Mouse (Mus musculus) ES-E14 (cell line): ENCODE measurements around the gene 2810006K23Rik. TPM values are rescaled to one million over a fixed set of nuclear protein-coding genes. Genes with fewer than 3 reads are reported as not detected.
"Not testable (repeated sequence)": the region's sequence is repeated elsewhere in the genome, so short reads cannot be mapped to it uniquely, and the experiment has no call there.

Experiments
- DNase-seq: peaks from one replicate; pipeline ENCODE4 v3.0.0-alpha.2; 2013; ENCODE audit warnings: low read depth, low spot score
- H3K27ac ChIP-seq: 2 replicates; pipeline ENCODE4 v1.5.1; 2012; ENCODE audit warnings: low read depth, mild to moderate bottlenecking, low read length, moderate library complexity, mixed read lengths; ENCODE audit not compliant: poor library complexity, insufficient read depth, severe bottlenecking
- H3K36me3 ChIP-seq: 2 replicates; pipeline ENCODE4 v1.6.1; 2012; ENCODE audit warnings: mild to moderate bottlenecking, low read length, moderate library complexity, mixed read lengths; ENCODE audit not compliant: control insufficient read depth, poor library complexity, insufficient read depth, severe bottlenecking
- H3K4me1 ChIP-seq, 2 experiments: fragments of 150-350 bp in 1 of 2; sonication (generic) in 1 of 2; 2 replicates each; pipeline ENCODE4 v1.6.1; 2012; ENCODE audit warnings: low read length in 2 of 2, mild to moderate bottlenecking in 1 of 2, mixed read lengths in 1 of 2; ENCODE audit not compliant: control insufficient read depth in 2 of 2, insufficient read depth in 2 of 2, poor library complexity in 1 of 2
- H3K4me3 ChIP-seq, 2 experiments: fragments of 150-350 bp in 1 of 2; sonication (generic) in 1 of 2; 2 replicates each; pipeline ENCODE4 v1.5.1; 2012; ENCODE audit warnings: low read length in 2 of 2, low read depth in 1 of 2, mild to moderate bottlenecking in 1 of 2, mixed read lengths in 1 of 2; ENCODE audit not compliant: insufficient read depth in 1 of 2, poor library complexity in 1 of 2, severe bottlenecking in 1 of 2
- H3K9ac ChIP-seq: 2 replicates; pipeline ENCODE4 v1.6.1; 2012; ENCODE audit warnings: low read depth, mild to moderate bottlenecking, low read length, mixed read lengths; ENCODE audit not compliant: poor library complexity, insufficient read depth, severe bottlenecking
- H3K9me3 ChIP-seq: fragments of 150-350 bp; sonication (generic); 2 replicates; pipeline ENCODE4 v1.6.1; 2012; ENCODE audit warnings: low read depth, mild to moderate bottlenecking, low read length; ENCODE audit not compliant: control insufficient read depth, insufficient read depth
- CHD2 ChIP-seq: IDR thresholded peaks from 2 replicates; pipeline ENCODE4 v1.6.1; 2014; ENCODE audit warnings: mild to moderate bottlenecking, low read depth, low read length, inconsistent platforms
- HCFC1 ChIP-seq: IDR thresholded peaks from 2 replicates; pipeline ENCODE4 v1.6.1; 2012; ENCODE audit warnings: low read length, inconsistent platforms, borderline replicate concordance; ENCODE audit not compliant: insufficient read depth
- MAFK ChIP-seq: IDR thresholded peaks from 2 replicates; pipeline ENCODE4 v1.6.1; 2014; ENCODE audit warnings: mild to moderate bottlenecking, low read depth, low read length, inconsistent platforms; ENCODE audit not compliant: insufficient read depth
- ZC3H11A ChIP-seq: IDR thresholded peaks from 2 replicates; pipeline ENCODE4 v1.6.1; 2012; ENCODE audit warnings: low read depth, mild to moderate bottlenecking, inconsistent platforms, low read length, borderline replicate concordance
- ZNF384 ChIP-seq: IDR thresholded peaks from 2 replicates; pipeline ENCODE4 v1.6.1; 2012; ENCODE audit warnings: low read depth, low read length, inconsistent platforms
- in situ Hi-C, 2 experiments: fragments of 600-800 bp; cut with MboI; formaldehyde crosslinking; loops; one replicate each; pipeline ENCODE4 v1.15.1; 2025; ENCODE audit warnings: low sequenced_read_pairs in 2 of 2, inconsistent platforms in 1 of 2; ENCODE audit not compliant: unreplicated experiment in 2 of 2
- total RNA-seq: library from RNA; depleted of rRNA; stranded (reverse); fragments of 300-350 nt; gene quantifications from 2 replicates; pipeline ENCODE4 v1.2.3, GENCODE M21; 2012

2810006K23Rik gene
- total RNA-seq, 1 experiment, result 7.3 TPM

DNA sequence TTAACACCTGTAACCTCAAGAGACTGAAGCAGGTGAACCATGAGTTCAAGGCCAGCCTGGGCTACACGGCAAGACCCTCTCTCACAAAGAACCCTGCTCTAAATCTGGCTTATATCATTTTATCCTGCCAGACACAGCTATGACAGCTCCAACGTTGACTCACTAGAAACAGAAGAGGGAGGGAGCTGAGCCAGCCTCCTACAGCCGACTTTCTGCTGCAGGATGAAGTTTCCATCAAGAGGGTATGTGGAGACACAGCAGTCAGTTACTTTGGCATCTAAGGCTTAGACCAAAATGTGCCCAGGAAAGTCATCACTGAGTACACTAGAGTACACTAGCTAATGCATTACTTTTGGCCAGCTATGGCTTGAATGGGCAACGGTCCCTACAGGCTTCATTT lies 37.7 kb upstream of the 2810006K23Rik start:
- TF ChIP-seq CHD2 (no peak), HCFC1 (no peak), ZC3H11A (no peak), MAFK (no peak), ZNF384 (no peak)
- H3K36me3 ChIP-seq, result peaks cover 19% of the 10 kb centered on the region

DNA sequence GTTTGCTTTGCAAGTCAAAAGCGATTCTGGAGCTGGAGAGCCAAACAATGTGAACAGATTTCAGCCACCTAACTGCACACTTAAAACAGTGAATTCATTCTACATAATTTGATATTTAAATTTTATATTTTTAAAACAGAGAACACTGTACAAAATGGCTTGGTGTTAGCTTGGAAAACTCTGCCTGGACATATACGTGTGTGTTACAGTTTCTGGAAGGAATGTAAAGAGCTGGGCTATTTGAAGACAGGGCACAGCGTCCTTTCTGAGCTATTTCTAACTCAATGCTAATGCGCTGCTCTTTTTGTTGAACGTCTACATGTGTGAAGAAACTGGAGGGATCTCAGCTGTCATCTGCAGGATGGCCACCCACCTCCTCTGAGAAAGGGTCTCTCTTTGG lies 33.9 kb upstream of the 2810006K23Rik start:
- Histone ChIP-seq H3K9me3 (no peaks in the 10 kb centered on the region), H3K9ac (no peak overlapping the region), H3K27ac (no peak overlapping the region), H3K36me3 (peaks cover 18% of the 10 kb centered on the region), H3K4me3 (no peak overlapping the region), H3K4me1 (no peaks in the 10 kb centered on the region)
- DNase-seq, result no peak
- in situ Hi-C loops, result no loop called here
- no peak for TF ChIP-seq ZNF384
- TF ChIP-seq CHD2, result no peak

More for the DNA sequence above, 37.7 kb upstream of the 2810006K23Rik start:
- no peak for DNase-seq
- no peaks in the 10 kb centered on the region for H3K9me3 ChIP-seq
- in situ Hi-C loops, result no loop called here
- no peak overlapping the region for H3K9ac ChIP-seq
- H3K4me3 ChIP-seq, result no peak overlapping the region
- no peaks in the 10 kb centered on the region for H3K4me1 ChIP-seq
- no peak overlapping the region for H3K27ac ChIP-seq

DNA sequence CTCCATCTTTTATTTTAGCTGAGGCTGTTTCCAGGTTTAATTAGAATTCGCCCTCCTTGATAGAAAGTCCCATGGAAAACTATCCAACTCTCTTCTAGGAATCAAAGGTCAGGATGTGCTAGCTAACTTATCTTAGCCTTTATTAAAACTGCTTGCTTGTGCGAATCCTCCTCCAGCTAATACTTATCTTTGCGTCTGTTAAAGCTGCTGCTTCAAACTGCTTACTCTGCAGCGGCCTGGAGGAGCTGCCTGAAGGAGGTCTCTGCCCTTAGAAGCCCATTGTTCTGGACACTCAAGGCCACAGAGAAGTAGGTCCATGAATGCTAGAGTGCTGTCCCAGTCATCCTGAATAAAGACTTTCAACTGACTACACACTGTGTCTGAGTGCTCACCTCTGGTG lies 31.4 kb upstream of the 2810006K23Rik start:
- H3K9me3 ChIP-seq, result no peaks in the 10 kb centered on the region
- no peaks in the 10 kb centered on the region for H3K4me1 ChIP-seq
- no peak for DNase-seq
- H3K36me3 ChIP-seq, result peaks cover 9% of the 10 kb centered on the region
- H3K4me3 ChIP-seq, result no peak overlapping the region
- TF ChIP-seq ZC3H11A (no peak), ZNF384 (no peak), CHD2 (no peak), MAFK (no peak), HCFC1 (no peak)
- H3K9ac ChIP-seq, result no peak overlapping the region
- in situ Hi-C loops, result no loop called here
- no peak overlapping the region for H3K27ac ChIP-seq

DNA sequence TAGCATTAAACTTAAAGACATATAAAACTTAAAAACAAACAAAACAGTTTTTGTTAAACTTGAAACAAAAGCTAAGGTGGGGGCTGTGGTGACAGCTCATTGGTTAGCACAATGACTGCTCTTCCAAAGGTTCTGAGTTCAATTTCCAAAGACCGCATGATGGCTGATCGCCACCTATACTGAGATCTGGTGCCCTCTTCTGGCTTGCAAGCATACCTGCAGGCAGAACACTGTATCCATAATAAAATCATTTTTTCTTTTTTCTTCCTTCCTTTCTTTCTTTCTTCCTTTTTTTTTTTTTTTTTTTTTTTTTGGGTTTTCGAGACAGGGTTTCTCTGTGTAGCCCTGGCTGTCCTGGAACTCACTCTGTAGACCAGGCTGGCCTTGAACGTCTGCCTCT lies 28.6 kb upstream of the 2810006K23Rik start:
- H3K36me3 ChIP-seq, H3K4me3 ChIP-seq, H3K4me1 ChIP-seq, H3K9ac ChIP-seq, H3K9me3 ChIP-seq, H3K27ac ChIP-seq, in situ Hi-C loops: not testable (repeated sequence)
- peak; percentile 12 for DNase-seq

DNA sequence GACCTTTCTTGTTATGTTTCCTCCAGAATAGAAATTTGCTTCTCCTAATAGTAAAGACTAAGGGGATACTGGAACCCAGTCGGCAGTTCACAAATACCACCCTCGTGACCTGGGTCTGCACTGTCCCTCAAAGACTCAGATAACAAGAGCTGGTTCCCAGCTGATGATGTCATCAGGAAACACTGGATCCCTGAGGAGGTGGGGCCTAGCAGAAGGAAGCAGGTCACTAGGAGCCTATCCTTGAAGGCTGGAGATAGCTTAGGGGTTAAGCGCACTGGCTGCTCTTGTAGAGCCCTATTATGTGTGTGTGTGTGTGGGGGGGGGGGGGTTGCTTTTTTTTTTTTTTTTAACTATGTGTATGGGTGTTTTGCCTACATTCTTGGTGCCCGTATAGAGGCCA lies 27.8 kb upstream of the 2810006K23Rik start:
- H3K36me3 ChIP-seq, result peaks cover 6% of the 10 kb centered on the region; the same call in 1 of the 2 replicates
- H3K4me1 ChIP-seq, result no peaks in the 10 kb centered on the region
- no peak overlapping the region for H3K9ac ChIP-seq
- no peak overlapping the region for H3K27ac ChIP-seq
- in situ Hi-C loops, result no loop called here
- TF ChIP-seq ZNF384 (no peak), CHD2 (no peak), MAFK (no peak), HCFC1 (no peak), ZC3H11A (no peak)
- H3K4me3 ChIP-seq, result no peak overlapping the region
- H3K9me3 ChIP-seq, result no peaks in the 10 kb centered on the region
- DNase-seq, result peak; percentile 16

DNA sequence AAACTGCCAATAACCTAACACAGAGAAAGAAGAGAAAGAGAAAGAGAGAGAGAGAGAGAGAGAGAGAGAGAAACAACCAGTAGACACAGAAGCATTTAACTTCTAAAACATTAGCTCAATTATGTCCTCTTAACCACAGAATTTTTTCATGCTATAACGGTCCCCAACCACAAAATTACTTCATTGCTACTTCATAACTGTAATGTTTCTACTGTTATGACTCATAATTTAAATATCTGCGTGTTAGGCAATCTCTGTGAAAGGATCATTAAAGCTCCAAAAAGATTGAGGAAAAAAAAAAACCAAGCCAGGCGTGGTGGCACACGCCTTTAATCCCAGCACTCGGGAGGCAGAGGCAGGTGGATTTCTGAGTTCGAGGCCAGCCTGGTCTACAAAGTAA lies 25.0 kb upstream of the 2810006K23Rik start:
- H3K4me3 ChIP-seq, H3K4me1 ChIP-seq, in situ Hi-C loops: not testable (repeated sequence)

More for the DNA sequence above, 25.0 kb upstream of the 2810006K23Rik start:
- not testable (repeated sequence) for H3K27ac ChIP-seq, DNase-seq, H3K9me3 ChIP-seq, H3K9ac ChIP-seq
- peaks cover 10% of the 10 kb centered on the region; the same call in 1 of the 2 replicates for H3K36me3 ChIP-seq
